In genomic region chr9:88030509-88031148, GRCm38 (mm10) we compare ENCODE assay signal across 19 mouse cellular contexts.
DNase-seq lines count a peak whose midpoint lies in the region; ATAC-seq lines count a peak whose summit lies in the region.
"Had no signal": no experiment of that assay in that cellular context is flagged by ENCODE, and none has a peak within 500 bp of the region (broad histone marks: within the 10 kb centered on the region; RNA-seq: fewer than 3 reads in every experiment).

No protein-coding gene starts in this region.

- H3K4me2 ChIP-seq in forebrain, embryonic 14.5 days (ENCODE audit: low read length), result no peak overlapping the region
- H3K4me2 ChIP-seq in kidney, embryonic 16.5 days (replicated peaks; ENCODE audit: low read depth, low read length), result no peak overlapping the region
- H3K4me2 ChIP-seq in limb, embryonic 13.5 days (replicated peaks), result no peak overlapping the region
- H3K4me2 ChIP-seq: embryonic facial prominence, embryonic 12.5 days; forebrain, embryonic 12.5 days; heart, embryonic 15.5 days; hindbrain, embryonic 14.5 days; liver, embryonic 13.5 days; neural tube, embryonic 12.5 days; stomach, embryonic 15.5 days had no signal

- H3K9me3 ChIP-seq in forebrain, embryonic 14.5 days (replicated peaks; ENCODE audit: control insufficient read depth, low read length), result no peaks in the 10 kb centered on the region
- H3K9me3 ChIP-seq in forebrain, embryonic 10.5 days, result no peaks in the 10 kb centered on the region
- no peaks in the 10 kb centered on the region for H3K9me3 ChIP-seq in kidney, embryonic 16.5 days (ENCODE audit: low read length)
- no peaks in the 10 kb centered on the region for H3K9me3 ChIP-seq in limb, embryonic 13.5 days
- H3K9me3 ChIP-seq: embryonic facial prominence, embryonic 12.5 days; forebrain, embryonic 12.5 days; heart, embryonic 15.5 days; liver, embryonic 13.5 days; neural tube, embryonic 12.5 days; stomach, embryonic 15.5 days had no signal

- H3K9ac ChIP-seq in forebrain, embryonic 14.5 days (ENCODE audit: low read length), result no peak overlapping the region
- H3K9ac ChIP-seq in kidney, embryonic 16.5 days (replicated peaks; ENCODE audit: low read length), result no peak overlapping the region
- no peak overlapping the region for H3K9ac ChIP-seq in limb, embryonic 13.5 days
- H3K9ac ChIP-seq: embryonic facial prominence, embryonic 12.5 days; forebrain, embryonic 12.5 days; heart, embryonic 15.5 days; hindbrain, embryonic 14.5 days; liver, embryonic 13.5 days; neural tube, embryonic 12.5 days; stomach, embryonic 15.5 days had no signal

- no peak overlapping the region for H3K4me3 ChIP-seq in forebrain, embryonic 14.5 days (ENCODE audit: low read depth, low read length)
- H3K4me3 ChIP-seq in forebrain, embryonic 10.5 days, result no peak overlapping the region
- H3K4me3 ChIP-seq in kidney, embryonic 16.5 days (ENCODE audit: low read length), result no peak overlapping the region
- no peak overlapping the region for H3K4me3 ChIP-seq in limb, embryonic 13.5 days
- H3K4me3 ChIP-seq: embryonic facial prominence, embryonic 12.5 days; forebrain, embryonic 12.5 days; heart, embryonic 15.5 days; liver, embryonic 13.5 days; neural tube, embryonic 12.5 days; stomach, embryonic 15.5 days had no signal

- WGBS in forebrain, embryonic 14.5 days, result 90% methylated on average over 6 of the region's 6 CpGs
- 88% methylated on average over 6 of the region's 6 CpGs for WGBS in forebrain, embryonic 10.5 days
- 44% methylated on average over 6 of the region's 6 CpGs for WGBS in kidney, embryonic 16.5 days
- 82% methylated on average over 6 of the region's 6 CpGs for WGBS in limb, embryonic 13.5 days

- H3K36me3 ChIP-seq in forebrain, embryonic 14.5 days (ENCODE audit: control insufficient read depth, insufficient read depth, low read length), result no peaks in the 10 kb centered on the region
- no peaks in the 10 kb centered on the region for H3K36me3 ChIP-seq in forebrain, embryonic 10.5 days (replicated peaks)
- H3K36me3 ChIP-seq in kidney, embryonic 16.5 days (ENCODE audit: insufficient read depth, low read length), result no peaks in the 10 kb centered on the region
- H3K36me3 ChIP-seq in limb, embryonic 13.5 days, result no peaks in the 10 kb centered on the region
- H3K36me3 ChIP-seq: embryonic facial prominence, embryonic 12.5 days; forebrain, embryonic 12.5 days; heart, embryonic 15.5 days; liver, embryonic 13.5 days; neural tube, embryonic 12.5 days; stomach, embryonic 15.5 days had no signal

- no peak overlapping the region for H3K27ac ChIP-seq in forebrain, embryonic 14.5 days (ENCODE audit: low read depth, low read length)
- H3K27ac ChIP-seq in forebrain, embryonic 10.5 days, result no peak overlapping the region
- H3K27ac ChIP-seq in kidney, embryonic 16.5 days (ENCODE audit: low read length), result no peak overlapping the region
- no peak overlapping the region for H3K27ac ChIP-seq in limb, embryonic 13.5 days
- H3K27ac ChIP-seq: embryonic facial prominence, embryonic 12.5 days; forebrain, embryonic 12.5 days; heart, embryonic 15.5 days; hindbrain, embryonic 14.5 days; liver, embryonic 13.5 days; neural tube, embryonic 12.5 days; stomach, embryonic 15.5 days had no signal

- 0 out of 2 replicates have a peak, but pooled peaks have one; percentile 50 for ATAC-seq in forebrain, embryonic 14.5 days
- ATAC-seq in kidney, embryonic 16.5 days (ENCODE audit: low FRiP score, low TSS enrichment), result peak; percentile 65
- ATAC-seq in limb, embryonic 13.5 days (ENCODE audit: low FRiP score, low read depth), result peak; percentile 66
- ATAC-seq in monocyte, adult 5-6 weeks (replicated peaks; ENCODE audit: insufficient number of reproducible peaks, low FRiP score, low TSS enrichment, poor library complexity, severe bottlenecking), result no peak

- H3K27me3 ChIP-seq in forebrain, embryonic 14.5 days (replicated peaks; ENCODE audit: control insufficient read depth, insufficient read depth, low read length), result no peaks in the 10 kb centered on the region
- no peaks in the 10 kb centered on the region for H3K27me3 ChIP-seq in forebrain, embryonic 10.5 days (ENCODE audit: poor library complexity, severe bottlenecking)
- no peaks in the 10 kb centered on the region for H3K27me3 ChIP-seq in kidney, embryonic 16.5 days (ENCODE audit: insufficient read depth, low read length)
- H3K27me3 ChIP-seq in limb, embryonic 13.5 days, result no peaks in the 10 kb centered on the region
- H3K27me3 ChIP-seq: embryonic facial prominence, embryonic 12.5 days; forebrain, embryonic 12.5 days; heart, embryonic 15.5 days; liver, embryonic 13.5 days; neural tube, embryonic 12.5 days; stomach, embryonic 15.5 days had no signal

- H3K4me1 ChIP-seq in forebrain, embryonic 14.5 days (ENCODE audit: control insufficient read depth, insufficient read depth, low read length), result no peaks in the 10 kb centered on the region
- no peaks in the 10 kb centered on the region for H3K4me1 ChIP-seq in forebrain, embryonic 10.5 days
- H3K4me1 ChIP-seq in kidney, embryonic 16.5 days (ENCODE audit: insufficient read depth, low read length), result no peaks in the 10 kb centered on the region
- H3K4me1 ChIP-seq in limb, embryonic 13.5 days, result no peaks in the 10 kb centered on the region; the same call in 1 of the 2 replicates
- H3K4me1 ChIP-seq: embryonic facial prominence, embryonic 12.5 days; forebrain, embryonic 12.5 days; heart, embryonic 15.5 days; liver, embryonic 13.5 days; neural tube, embryonic 12.5 days; stomach, embryonic 15.5 days had no signal

- DNase-seq in forebrain, embryonic 14.5 days (ENCODE audit: low spot score), result no peak
- DNase-seq in forebrain, embryonic 10.5 days (ENCODE audit: extremely low spot score, low spot score), result no peak
- no peak for DNase-seq in kidney, adult 18-20 months
- DNase-seq in brain, embryonic 18.5 days (ENCODE audit: low read depth, low spot score), result peak; percentile 10
- DNase-seq in cerebellum, adult 11-12 months, result no peak
- DNase-seq: cerebellum, adult 9-10 months; kidney, adult 2 months; liver, embryonic 13.5 days; lung, postnatal 10 days; thymus, postnatal 25 days had no signal
